Mouse (Mus musculus) stomach, embryonic 14.5 days (tissue): ENCODE measurements around the gene Nr6a1. TPM values are rescaled to one million over a fixed set of nuclear protein-coding genes. Genes with fewer than 3 reads are reported as not detected.

Source experiments
- ATAC-seq: fragments of 200-750 bp; cut with Nextera tagmentation; 2 replicates; pipeline ENCODE4 v1.8.0; 2017; ENCODE audit warnings: low read depth, moderate TSS enrichment; ENCODE audit not compliant: insufficient number of reproducible peaks, insufficient read depth, low FRiP score
- H3K27ac ChIP-seq: fragments of 300-500 bp; sonication (generic); 2 replicates; pipeline ENCODE4 v1.5.1; 2014; ENCODE audit warnings: mild to moderate bottlenecking, low read length, moderate library complexity, mixed read lengths
- H3K27me3 ChIP-seq: fragments of 300-500 bp; sonication (generic); 2 replicates; pipeline ENCODE4 v1.6.1; 2014; ENCODE audit warnings: low read length, control low read depth, mixed read lengths; ENCODE audit not compliant: control insufficient read depth, insufficient read depth
- H3K36me3 ChIP-seq: fragments of 300-500 bp; sonication (generic); 2 replicates; pipeline ENCODE4 v1.6.1; 2014; ENCODE audit warnings: mild to moderate bottlenecking, control low read depth, low read length, moderate library complexity, mixed read lengths; ENCODE audit not compliant: control insufficient read depth, insufficient read depth
- H3K4me1 ChIP-seq: fragments of 300-500 bp; sonication (generic); 2 replicates; pipeline ENCODE4 v1.6.1; 2014; ENCODE audit warnings: low read length, control low read depth, mixed read lengths; ENCODE audit not compliant: control insufficient read depth, insufficient read depth
- H3K4me2 ChIP-seq: fragments of 300-500 bp; sonication (generic); replicated peaks from 2 replicates; pipeline ENCODE4 v1.6.1; 2014; ENCODE audit warnings: low read depth, low read length, control low read depth
- H3K4me3 ChIP-seq: fragments of 300-500 bp; sonication (generic); 2 replicates; pipeline ENCODE4 v1.5.1; 2014; ENCODE audit warnings: low read depth, low read length, control low read depth
- H3K9ac ChIP-seq: fragments of 300-500 bp; sonication (generic); replicated peaks from 2 replicates; pipeline ENCODE4 v1.6.1; 2014; ENCODE audit warnings: low read depth, mild to moderate bottlenecking, control low read depth, low read length, moderate library complexity, mixed read lengths
- H3K9me3 ChIP-seq: fragments of 300-500 bp; sonication (generic); 2 replicates; pipeline ENCODE4 v1.6.1; 2016; ENCODE audit warnings: low read depth, low read length, control low read depth; ENCODE audit not compliant: control insufficient read depth
- WGBS: fragments of 180-500 bp; shearing (Covaris S2); extraction: QIAGEN DNeasy Blood & Tissue Kit; methylation state at CpG from one replicate; pipeline ENCODE4 v1.1.7; 2014; 5-methylcytosine and 5-hydroxymethylcytosine counted together
- polyA plus RNA-seq: library from polyadenylated mRNA; unstranded; fragments of >200 nt; fragmentation: Nextera tagmentation; extraction: Ambion mirVana; gene quantifications from 2 replicates; pipeline ENCODE4 v1.2.1, GENCODE M21; 2014

Nr6a1 gene
- polyA plus RNA-seq, 1 experiment from 2014 or later: 2.6 TPM

- Histone ChIP-seq H3K9me3 (no peaks in the 10 kb centered on the region), H3K9ac (no peak overlapping the region), H3K36me3 (no peaks in the 10 kb centered on the region), H3K4me2 (no peak overlapping the region), H3K4me1 (no peaks in the 10 kb centered on the region), H3K27me3 (no peaks in the 10 kb centered on the region), H3K4me3 (no peak overlapping the region), H3K27ac (no peak overlapping the region)
- no peak for ATAC-seq
- WGBS: 86% methylated on average over 5 of the region's 5 CpGs
These were observed 15.7 kb upstream of the Nr6a1 start for GRCm38 (mm10) chr2:38943161-38943560.

GRCm38 (mm10) chr2:38941898-38942297 is 14.4 kb upstream of the Nr6a1 start:
- H3K4me3 ChIP-seq: no peak overlapping the region
- H3K9me3 ChIP-seq: no peaks in the 10 kb centered on the region
- no peaks in the 10 kb centered on the region for H3K27me3 ChIP-seq
- no peak for ATAC-seq
- H3K4me2 ChIP-seq: no peak overlapping the region
- H3K4me1 ChIP-seq: no peaks in the 10 kb centered on the region
- H3K27ac ChIP-seq: no peak overlapping the region
- 81% methylated on average over 2 of the region's 2 CpGs for whole genome bisulfite sequencing
- H3K36me3 ChIP-seq: no peaks in the 10 kb centered on the region
- H3K9ac ChIP-seq: no peak overlapping the region

GRCm38 (mm10) chr2:38941426-38941825 is 13.9 kb upstream of the Nr6a1 start:
- Histone ChIP-seq H3K4me2 (no peak overlapping the region), H3K9ac (no peak overlapping the region), H3K9me3 (no peaks in the 10 kb centered on the region), H3K4me3 (no peak overlapping the region), H3K27me3 (no peaks in the 10 kb centered on the region), H3K4me1 (no peaks in the 10 kb centered on the region), H3K36me3 (no peaks in the 10 kb centered on the region), H3K27ac (no peak overlapping the region)
- 83% methylated on average over 14 of the region's 14 CpGs for WGBS
- ATAC-seq: no peak

- Histone ChIP-seq H3K27me3 (no peaks in the 10 kb centered on the region), H3K9me3 (no peaks in the 10 kb centered on the region), H3K9ac (no peak overlapping the region), H3K4me1 (peaks cover 9% of the 10 kb centered on the region; the same call in 1 of the 2 replicates), H3K27ac (no peak overlapping the region), H3K4me3 (no peak overlapping the region), H3K36me3 (no peaks in the 10 kb centered on the region), H3K4me2 (no peak overlapping the region)
- no peak for ATAC-seq
- WGBS: 70% methylated on average over 2 of the region's 2 CpGs
These were observed 11.6 kb upstream of the Nr6a1 start for GRCm38 (mm10) chr2:38939047-38939446.

GRCm38 (mm10) chr2:38938007-38938406 is 10.5 kb upstream of the Nr6a1 start:
- H3K4me3 ChIP-seq: no peak overlapping the region
- peaks cover 9% of the 10 kb centered on the region; the same call in 1 of the 2 replicates for H3K4me1 ChIP-seq
- H3K36me3 ChIP-seq: no peaks in the 10 kb centered on the region
- no peak overlapping the region for H3K9ac ChIP-seq
- no peak overlapping the region for H3K4me2 ChIP-seq
- no peaks in the 10 kb centered on the region for H3K9me3 ChIP-seq
- H3K27ac ChIP-seq: no peak overlapping the region
- ATAC-seq: no peak
- no peaks in the 10 kb centered on the region for H3K27me3 ChIP-seq
- WGBS: 72% methylated on average over 1 of the region's 1 CpGs

GRCm38 (mm10) chr2:38937396-38937795 is 9.9 kb upstream of the Nr6a1 start:
- no peak overlapping the region for H3K4me3 ChIP-seq
- WGBS: 75% methylated on average over 3 of the region's 3 CpGs
- H3K27ac ChIP-seq: no peak overlapping the region
- H3K9me3 ChIP-seq: no peaks in the 10 kb centered on the region
- no peak overlapping the region for H3K4me2 ChIP-seq
- H3K4me1 ChIP-seq: peaks cover 10% of the 10 kb centered on the region; the same call in 1 of the 2 replicates
- no peak overlapping the region for H3K9ac ChIP-seq
- H3K36me3 ChIP-seq: no peaks in the 10 kb centered on the region
- no peaks in the 10 kb centered on the region for H3K27me3 ChIP-seq
- no peak for ATAC-seq

- Histone ChIP-seq H3K4me2 (no peak overlapping the region), H3K4me3 (no peak overlapping the region), H3K27ac (no peak overlapping the region), H3K36me3 (no peaks in the 10 kb centered on the region), H3K4me1 (peaks cover 12% of the 10 kb centered on the region; the same call in 1 of the 2 replicates), H3K27me3 (no peaks in the 10 kb centered on the region), H3K9me3 (no peaks in the 10 kb centered on the region), H3K9ac (no peak overlapping the region)
- WGBS: 76% methylated on average over 9 of the region's 9 CpGs
- no peak for ATAC-seq
These were observed 9.4 kb upstream of the Nr6a1 start for GRCm38 (mm10) chr2:38936721-38937378.

- H3K9ac ChIP-seq: no peak overlapping the region
- no peak overlapping the region for H3K4me3 ChIP-seq
- 56% methylated on average over 5 of the region's 5 CpGs for WGBS
- no peaks in the 10 kb centered on the region for H3K36me3 ChIP-seq
- peaks cover 18% of the 10 kb centered on the region for H3K4me1 ChIP-seq
- no peaks in the 10 kb centered on the region for H3K9me3 ChIP-seq
- no peak overlapping the region for H3K4me2 ChIP-seq
- no peaks in the 10 kb centered on the region for H3K27me3 ChIP-seq
- H3K27ac ChIP-seq: peak overlapping the region; percentile 58; the same call in 1 of the 2 replicates
- no peak for ATAC-seq
These were observed 7.4 kb upstream of the Nr6a1 start for GRCm38 (mm10) chr2:38934936-38935335.

- Histone ChIP-seq H3K36me3 (no peaks in the 10 kb centered on the region), H3K27ac (peak overlapping the region; percentile 58; the same call in 1 of the 2 replicates), H3K27me3 (no peaks in the 10 kb centered on the region), H3K9ac (no peak overlapping the region), H3K4me2 (no peak overlapping the region), H3K4me3 (no peak overlapping the region), H3K4me1 (peaks cover 18% of the 10 kb centered on the region), H3K9me3 (no peaks in the 10 kb centered on the region)
- ATAC-seq: peak; percentile 73
- 15% methylated on average over 2 of the region's 2 CpGs for WGBS
These were observed 6.4 kb upstream of the Nr6a1 start for GRCm38 (mm10) chr2:38933931-38934330.
